Mouse (Mus musculus): ENCODE results near the gene Gm21996. TPM values are rescaled to one million over a fixed set of nuclear protein-coding genes. Genes with fewer than 3 reads are reported as not detected.

The Gm21996 gene
- polyA plus RNA-seq (2021; fragmentation: Nextera tagmentation): not detected in 2 replicates
- long read RNA-seq, experiment 1: 0 reads
- long read RNA-seq, experiment 2: 0 reads

DNA sequence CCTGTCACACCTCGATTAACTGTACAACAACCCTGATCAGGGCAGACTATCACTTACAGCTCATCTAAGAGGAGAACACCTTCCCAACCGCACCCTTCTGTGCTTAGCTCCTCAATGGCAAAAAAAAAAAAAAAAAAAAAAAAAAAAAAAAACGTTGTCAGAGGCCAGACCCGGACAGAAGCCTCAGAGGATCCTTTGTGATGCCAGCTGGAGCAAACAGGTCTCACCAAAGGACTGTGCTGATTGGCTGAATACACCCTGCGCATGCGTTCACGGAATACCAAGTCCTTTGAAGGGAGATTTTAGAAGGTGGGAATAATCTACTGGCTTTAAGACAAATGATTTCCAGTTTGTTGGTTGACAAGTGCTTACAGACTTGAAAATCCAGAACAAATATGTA lies at the start of gene Gm21996:
Gm21996 (minus strand) TSS at position 101 of the 400 bp plus-strand sequence.

Data from left cerebral cortex, adult 6 months (tissue).